22 mouse cellular contexts compared by ENCODE assay signal in the genomic region with DNA sequence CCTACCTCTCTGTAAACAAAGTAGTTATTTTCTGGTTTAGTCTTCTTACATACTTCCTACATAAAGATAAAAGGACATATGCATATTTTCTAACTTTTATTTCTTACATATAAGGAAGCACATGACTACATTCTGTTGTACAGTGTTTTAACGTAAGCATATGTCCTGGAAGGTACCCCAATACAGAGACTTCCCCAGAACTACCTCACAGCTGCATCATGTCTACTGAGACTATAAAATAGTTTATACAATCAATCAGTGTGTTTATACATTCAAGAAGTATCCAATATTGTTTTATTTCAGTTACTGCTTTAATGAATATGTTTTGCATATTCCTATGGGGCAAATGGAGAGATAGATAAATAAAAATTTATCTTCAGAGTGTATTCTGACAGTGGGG.
DNase-seq lines count a peak whose midpoint lies in the region; ATAC-seq and TF ChIP-seq lines count a peak whose summit lies in the region.
"Had no signal": no experiment of that assay in that cellular context is flagged by ENCODE, and none has a peak within 500 bp of the region (broad histone marks: within the 10 kb centered on the region; RNA-seq: fewer than 3 reads in every experiment).

No protein-coding gene starts in this region.

- H3K4me1 ChIP-seq in intestine, embryonic 14.5 days (replicated peaks; ENCODE audit: control insufficient read depth, insufficient read depth, low read length), result peaks cover 18% of the 10 kb centered on the region
- H3K4me1 ChIP-seq in intestine, embryonic 15.5 days (replicated peaks), result peaks cover 3% of the 10 kb centered on the region; the same call in 1 of the 2 replicates
- H3K4me1 ChIP-seq in intestine, embryonic 16.5 days (ENCODE audit: control insufficient read depth, insufficient read depth, low read length), result no peaks in the 10 kb centered on the region; the same call in 1 of the 2 replicates
- H3K4me1 ChIP-seq in intestine, postnatal 0 days (replicated peaks; ENCODE audit: control insufficient read depth, insufficient read depth, low read length), result no peaks in the 10 kb centered on the region
- H3K4me1 ChIP-seq in lung, embryonic 14.5 days (ENCODE audit: insufficient read depth), result peaks cover 17% of the 10 kb centered on the region; the same call in 1 of the 2 replicates
- peaks cover 5% of the 10 kb centered on the region; the same call in 1 of the 2 replicates for H3K4me1 ChIP-seq in stomach, embryonic 16.5 days (ENCODE audit: control insufficient read depth, insufficient read depth, low read length)
- H3K4me1 ChIP-seq in stomach, postnatal 0 days (replicated peaks; ENCODE audit: control insufficient read depth, insufficient read depth), result no peaks in the 10 kb centered on the region

- H3K9ac ChIP-seq in intestine, embryonic 14.5 days (ENCODE audit: low read length), result no peak overlapping the region
- H3K9ac ChIP-seq in intestine, embryonic 15.5 days, result no peak overlapping the region
- no peak overlapping the region for H3K9ac ChIP-seq in intestine, embryonic 16.5 days (ENCODE audit: low read depth, low read length)
- H3K9ac ChIP-seq in intestine, postnatal 0 days (ENCODE audit: low read depth, low read length), result no peak overlapping the region
- no peak overlapping the region for H3K9ac ChIP-seq in lung, embryonic 14.5 days
- no peak overlapping the region for H3K9ac ChIP-seq in stomach, embryonic 16.5 days (ENCODE audit: low read length)
- H3K9ac ChIP-seq in stomach, postnatal 0 days (ENCODE audit: low read length), result no peak overlapping the region

- no peak overlapping the region for H3K4me3 ChIP-seq in intestine, embryonic 14.5 days (ENCODE audit: low read depth, low read length)
- H3K4me3 ChIP-seq in intestine, embryonic 15.5 days (replicated peaks), result no peak overlapping the region
- no peak overlapping the region for H3K4me3 ChIP-seq in intestine, embryonic 16.5 days (ENCODE audit: low read length)
- no peak overlapping the region for H3K4me3 ChIP-seq in intestine, postnatal 0 days (ENCODE audit: low read depth, low read length)
- H3K4me3 ChIP-seq in lung, embryonic 14.5 days (ENCODE audit: low read depth, low read length), result no peak overlapping the region
- no peak overlapping the region for H3K4me3 ChIP-seq in stomach, embryonic 16.5 days (replicated peaks; ENCODE audit: low read length)
- no peak overlapping the region for H3K4me3 ChIP-seq in stomach, postnatal 0 days (ENCODE audit: low read depth, low read length)

- no peaks in the 10 kb centered on the region for H3K36me3 ChIP-seq in intestine, embryonic 14.5 days (ENCODE audit: control insufficient read depth, insufficient read depth, low read length)
- H3K36me3 ChIP-seq in intestine, embryonic 15.5 days, result no peaks in the 10 kb centered on the region
- H3K36me3 ChIP-seq in intestine, embryonic 16.5 days (ENCODE audit: control insufficient read depth, insufficient read depth, low read length), result no peaks in the 10 kb centered on the region
- H3K36me3 ChIP-seq in intestine, postnatal 0 days (ENCODE audit: control insufficient read depth, insufficient read depth), result no peaks in the 10 kb centered on the region
- no peaks in the 10 kb centered on the region for H3K36me3 ChIP-seq in lung, embryonic 14.5 days (ENCODE audit: insufficient read depth)
- no peaks in the 10 kb centered on the region for H3K36me3 ChIP-seq in stomach, embryonic 16.5 days (ENCODE audit: control insufficient read depth, insufficient read depth, low read length)
- no peaks in the 10 kb centered on the region for H3K36me3 ChIP-seq in stomach, postnatal 0 days (ENCODE audit: control insufficient read depth, insufficient read depth, low read length)
- H3K36me3 ChIP-seq: G1E had no signal

- no peak for ATAC-seq in intestine, embryonic 14.5 days (replicated peaks; ENCODE audit: low FRiP score, low TSS enrichment, low read depth)
- ATAC-seq in intestine, embryonic 15.5 days, result no peak
- no peak for ATAC-seq in intestine, embryonic 16.5 days
- ATAC-seq in intestine, postnatal 0 days, result no peak
- ATAC-seq in lung, embryonic 14.5 days (ENCODE audit: insufficient read depth), result peak; percentile 56; the same call in 1 of the 2 replicates
- no peak for ATAC-seq in stomach, embryonic 16.5 days (ENCODE audit: insufficient read depth, low FRiP score)
- no peak for ATAC-seq in stomach, postnatal 0 days (ENCODE audit: low FRiP score, low TSS enrichment)
- ATAC-seq: activated CD4-positive, CD25-positive, alpha-beta regulatory T cell, adult 4 months; CD4-positive, CD25-positive, alpha-beta regulatory T cell, adult 4 months; Patski had no signal

- 0 out of 2 replicates have a peak overlapping the region, but pooled peaks have one; percentile 16 for H3K27ac ChIP-seq in intestine, embryonic 14.5 days (ENCODE audit: low read depth)
- no peak overlapping the region for H3K27ac ChIP-seq in intestine, embryonic 15.5 days
- H3K27ac ChIP-seq in intestine, embryonic 16.5 days (ENCODE audit: low read length), result 0 out of 2 replicates have a peak overlapping the region, but pooled peaks have one; percentile 7
- H3K27ac ChIP-seq in intestine, postnatal 0 days (ENCODE audit: low read depth, low read length), result no peak overlapping the region
- H3K27ac ChIP-seq in lung, embryonic 14.5 days (ENCODE audit: low read depth), result peak overlapping the region; percentile 37; the same call in 1 of the 2 replicates
- H3K27ac ChIP-seq in stomach, embryonic 16.5 days (ENCODE audit: low read length), result peak overlapping the region; percentile 19; the same call in 1 of the 2 replicates
- H3K27ac ChIP-seq in stomach, postnatal 0 days (replicated peaks), result no peak overlapping the region

- H3K27me3 ChIP-seq in intestine, embryonic 14.5 days (replicated peaks; ENCODE audit: control insufficient read depth, insufficient read depth, low read length), result no peaks in the 10 kb centered on the region
- H3K27me3 ChIP-seq in intestine, embryonic 15.5 days (replicated peaks), result no peaks in the 10 kb centered on the region
- H3K27me3 ChIP-seq in intestine, embryonic 16.5 days (replicated peaks; ENCODE audit: control insufficient read depth, insufficient read depth, low read length), result no peaks in the 10 kb centered on the region
- no peaks in the 10 kb centered on the region for H3K27me3 ChIP-seq in intestine, postnatal 0 days (replicated peaks; ENCODE audit: control insufficient read depth, insufficient read depth, low read length)
- no peaks in the 10 kb centered on the region for H3K27me3 ChIP-seq in lung, embryonic 14.5 days (ENCODE audit: insufficient read depth, low read length)
- no peaks in the 10 kb centered on the region for H3K27me3 ChIP-seq in stomach, embryonic 16.5 days (ENCODE audit: control insufficient read depth, insufficient read depth, low read length)
- no peaks in the 10 kb centered on the region for H3K27me3 ChIP-seq in stomach, postnatal 0 days (ENCODE audit: control insufficient read depth, insufficient read depth, low read length)
- H3K27me3 ChIP-seq: CH12.LX had no signal

- no peak overlapping the region for H3K4me2 ChIP-seq in intestine, embryonic 14.5 days (ENCODE audit: low read length)
- H3K4me2 ChIP-seq in intestine, embryonic 15.5 days (replicated peaks), result no peak overlapping the region
- H3K4me2 ChIP-seq in intestine, embryonic 16.5 days (ENCODE audit: low read depth, low read length), result no peak overlapping the region
- no peak overlapping the region for H3K4me2 ChIP-seq in intestine, postnatal 0 days (replicated peaks; ENCODE audit: low read depth)
- no peak overlapping the region for H3K4me2 ChIP-seq in lung, embryonic 14.5 days
- H3K4me2 ChIP-seq in stomach, embryonic 16.5 days (ENCODE audit: low read depth, low read length), result no peak overlapping the region
- H3K4me2 ChIP-seq in stomach, postnatal 0 days (replicated peaks; ENCODE audit: low read depth), result no peak overlapping the region

- TF ChIP-seq EP300 in stomach, postnatal 0 days (optimal IDR thresholded peaks at IDR 0.05), result no peak

- DNase-seq in intestine, embryonic 14.5 days (ENCODE audit: low spot score), result no peak
- peak; percentile 51 for DNase-seq in lung, embryonic 14.5 days
- DNase-seq in lung, postnatal 25 days (ENCODE audit: low spot score), result no peak
- DNase-seq in stomach, postnatal 0 days (ENCODE audit: low spot score), result no peak
- DNase-seq: adrenal gland, adult 2 months; adrenal gland, adult 8-10 months; adrenal gland, postnatal 10 days; adrenal gland, postnatal 14 days; adrenal gland, postnatal 25 days; adrenal gland, postnatal 36 days; B cell, adult 2 months; cerebellum, adult 11 months; cerebellum, adult 11-12 months had no signal

- no peak for TF ChIP-seq CTCF in intestine, postnatal 0 days (IDR thresholded peaks at IDR 0.05; ENCODE audit: low read depth)
- TF ChIP-seq CTCF in lung, embryonic 14.5 days (IDR thresholded peaks at IDR 0.05; ENCODE audit: low read depth), result no peak
- no peak for TF ChIP-seq CTCF in stomach, postnatal 0 days (IDR thresholded peaks at IDR 0.05; ENCODE audit: low read depth)

- WGBS in intestine, embryonic 14.5 days, result 38% methylated on average over 1 of the region's 1 CpGs
- WGBS in intestine, embryonic 15.5 days, result 43% methylated on average over 1 of the region's 1 CpGs
- WGBS in intestine, embryonic 16.5 days, result 59% methylated on average over 1 of the region's 1 CpGs
- WGBS in intestine, postnatal 0 days, result 56% methylated on average over 1 of the region's 1 CpGs
- 30% methylated on average over 1 of the region's 1 CpGs for WGBS in lung, embryonic 14.5 days
- WGBS in stomach, embryonic 16.5 days, result 43% methylated on average over 1 of the region's 1 CpGs
- WGBS in stomach, postnatal 0 days, result 46% methylated on average over 1 of the region's 1 CpGs

- H3K9me3 ChIP-seq in intestine, embryonic 14.5 days (ENCODE audit: control insufficient read depth, low read length), result no peaks in the 10 kb centered on the region
- H3K9me3 ChIP-seq in intestine, embryonic 15.5 days, result no peaks in the 10 kb centered on the region
- no peaks in the 10 kb centered on the region for H3K9me3 ChIP-seq in intestine, embryonic 16.5 days (ENCODE audit: control insufficient read depth, low read length)
- H3K9me3 ChIP-seq in intestine, postnatal 0 days (ENCODE audit: control insufficient read depth), result no peaks in the 10 kb centered on the region
- H3K9me3 ChIP-seq in lung, embryonic 14.5 days (ENCODE audit: low read depth, low read length), result no peaks in the 10 kb centered on the region
- no peaks in the 10 kb centered on the region for H3K9me3 ChIP-seq in stomach, embryonic 16.5 days (replicated peaks; ENCODE audit: control insufficient read depth, low read length)
- H3K9me3 ChIP-seq in stomach, postnatal 0 days (ENCODE audit: control insufficient read depth, low read length), result no peaks in the 10 kb centered on the region
- H3K9me3 ChIP-seq: G1E had no signal

Comparison
In these comparisons a context has a peak if more than half of its experiments do, and no peak if none do; other contexts are left out.
1. H3K27ac ChIP-seq: peak in intestine, embryonic 14.5 days (single experiment), intestine, embryonic 16.5 days (single experiment), lung, embryonic 14.5 days (single experiment) and stomach, embryonic 16.5 days (single experiment); none in intestine, embryonic 15.5 days (single experiment), intestine, postnatal 0 days (single experiment) and stomach, postnatal 0 days (single experiment).